Mouse (Mus musculus): ENCODE measurements around the gene Klk11. TPM values are rescaled to one million over a fixed set of nuclear protein-coding genes. Genes with fewer than 3 reads are reported as not detected.

Klk11 gene
- polyA plus RNA-seq, 1 experiment from 2014 or later, result not detected

- ATAC-seq (ENCODE audit: low FRiP score, low read depth), result no peak; the same call in 1 of the 2 replicates
- H3K4me2 ChIP-seq (replicated peaks), result peak overlapping the region; percentile 77
- peaks cover 31% of the 10 kb centered on the region for H3K27me3 ChIP-seq (replicated peaks)
- no peak overlapping the region for H3K4me3 ChIP-seq
- 39% methylated on average over 13 of the region's 13 CpGs for WGBS
- no peaks in the 10 kb centered on the region for H3K36me3 ChIP-seq
- peaks cover 3% of the 10 kb centered on the region for H3K4me1 ChIP-seq
- no peak overlapping the region for H3K9ac ChIP-seq
- H3K9me3 ChIP-seq, result no peaks in the 10 kb centered on the region
- no peak overlapping the region for H3K27ac ChIP-seq
Measured at GRCm38 (mm10) chr7:43797844-43798462, 23.5 kb downstream of the Klk11 start.

DNA sequence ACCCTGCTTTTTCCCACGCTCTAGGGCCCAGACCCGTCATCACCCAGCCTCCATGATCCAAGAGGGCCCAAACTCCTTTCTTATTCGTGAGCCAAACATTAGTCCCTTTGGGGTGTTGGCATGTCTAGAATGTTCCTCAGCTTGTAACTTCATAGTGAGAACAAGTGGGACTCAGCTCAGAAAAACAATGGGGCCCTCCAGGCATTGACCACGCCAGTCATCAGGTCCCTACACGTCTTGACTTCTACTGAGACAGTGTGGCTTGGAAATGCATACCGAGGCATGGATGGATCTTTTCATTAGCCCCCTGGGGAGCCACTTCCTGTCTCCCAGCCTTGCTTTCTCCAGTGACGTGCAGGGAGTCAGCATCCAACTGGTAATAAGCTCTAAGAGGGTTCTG, 25.5 kb downstream of the Klk11 start:
- Histone ChIP-seq H3K4me2 (replicated peaks) (no peak overlapping the region), H3K9me3 (no peaks in the 10 kb centered on the region), H3K4me3 (no peak overlapping the region), H3K36me3 (no peaks in the 10 kb centered on the region), H3K27ac (no peak overlapping the region), H3K9ac (no peak overlapping the region), H3K27me3 (replicated peaks) (peaks cover 31% of the 10 kb centered on the region), H3K4me1 (peaks cover 3% of the 10 kb centered on the region)
- ATAC-seq (ENCODE audit: low FRiP score, low read depth), result no peak
- 82% methylated on average over 7 of the region's 7 CpGs for WGBS

DNA sequence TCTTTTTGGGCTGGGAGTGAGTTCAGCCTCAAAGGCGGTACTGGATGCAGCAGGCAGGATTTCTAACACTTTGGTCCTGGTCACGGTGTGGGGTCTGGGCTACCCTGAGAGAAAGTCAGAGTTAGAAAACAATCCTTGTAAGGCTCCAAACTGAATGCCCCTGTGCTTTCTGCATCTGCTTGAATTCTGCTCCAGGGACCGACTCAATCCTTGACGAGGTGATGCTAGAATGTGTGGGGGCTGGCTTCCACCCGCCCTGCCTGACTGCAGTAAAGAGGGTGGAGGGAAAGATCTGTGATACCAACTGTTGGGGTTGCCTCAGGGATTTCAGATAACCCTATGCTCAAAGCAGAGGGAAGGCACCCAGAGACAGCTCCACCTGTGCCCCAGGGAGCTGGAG, 36.6 kb downstream of the Klk11 start, which contains the start of gene Klk7:
Gene Klk7, plus strand, starts transcription at position 301 of the 400 bp plus-strand sequence.
- Histone ChIP-seq H3K4me1 (no peaks in the 10 kb centered on the region), H3K9me3 (no peaks in the 10 kb centered on the region), H3K27ac (no peak within 1 kb of the TSS), H3K9ac (no peak within 1 kb of the TSS), H3K4me2 (replicated peaks) (no peak within 1 kb of the TSS), H3K4me3 (no peak within 1 kb of the TSS), H3K27me3 (replicated peaks) (no peaks in the 10 kb centered on the region), H3K36me3 (no peaks in the 10 kb centered on the region)
- WGBS, result 61% methylated on average over 5 of the region's 5 CpGs
- ATAC-seq (ENCODE audit: low FRiP score, low read depth), result no peak

GRCm38 (mm10) chr7:43815211-43815610, 40.8 kb downstream of the Klk11 start:
- H3K9ac ChIP-seq, result no peak overlapping the region
- H3K9me3 ChIP-seq, result no peaks in the 10 kb centered on the region
- H3K27ac ChIP-seq, result no peak overlapping the region
- H3K4me2 ChIP-seq (replicated peaks), result no peak overlapping the region
- no peaks in the 10 kb centered on the region for H3K27me3 ChIP-seq (replicated peaks)
- H3K36me3 ChIP-seq, result no peaks in the 10 kb centered on the region
- no peak for ATAC-seq (ENCODE audit: low FRiP score, low read depth)
- no peaks in the 10 kb centered on the region for H3K4me1 ChIP-seq
- H3K4me3 ChIP-seq, result no peak overlapping the region
- whole genome bisulfite sequencing, result 83% methylated on average over 7 of the region's 7 CpGs

DNA sequence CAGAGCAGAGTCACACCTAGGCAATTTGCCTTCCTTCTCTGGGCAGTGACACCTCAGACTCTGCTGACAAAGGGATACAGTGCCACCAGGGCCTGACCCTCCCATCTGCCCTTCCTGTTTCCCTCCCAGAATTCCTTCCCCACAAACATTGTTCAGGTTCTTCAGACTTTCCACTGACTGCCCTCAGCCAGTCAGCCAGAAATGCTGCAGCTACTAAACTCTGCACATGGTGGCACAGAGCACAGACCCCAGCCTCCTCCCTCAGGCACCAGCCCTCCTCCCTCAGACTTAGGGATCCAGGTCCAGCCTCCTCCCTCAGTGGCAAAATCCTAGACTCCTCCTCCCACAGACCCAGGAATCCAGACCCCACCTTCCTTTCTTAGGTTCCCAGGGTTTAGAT, 42.3 kb downstream of the Klk11 start:
- H3K27me3 ChIP-seq (replicated peaks), result no peaks in the 10 kb centered on the region
- no peaks in the 10 kb centered on the region for H3K36me3 ChIP-seq
- H3K27ac ChIP-seq, result no peak overlapping the region
- H3K4me3 ChIP-seq, result no peak overlapping the region
- H3K9ac ChIP-seq, result no peak overlapping the region
- no peak overlapping the region for H3K4me2 ChIP-seq (replicated peaks)
- no peaks in the 10 kb centered on the region for H3K9me3 ChIP-seq
- no peaks in the 10 kb centered on the region for H3K4me1 ChIP-seq
- no peak for ATAC-seq (ENCODE audit: low FRiP score, low read depth)

DNA sequence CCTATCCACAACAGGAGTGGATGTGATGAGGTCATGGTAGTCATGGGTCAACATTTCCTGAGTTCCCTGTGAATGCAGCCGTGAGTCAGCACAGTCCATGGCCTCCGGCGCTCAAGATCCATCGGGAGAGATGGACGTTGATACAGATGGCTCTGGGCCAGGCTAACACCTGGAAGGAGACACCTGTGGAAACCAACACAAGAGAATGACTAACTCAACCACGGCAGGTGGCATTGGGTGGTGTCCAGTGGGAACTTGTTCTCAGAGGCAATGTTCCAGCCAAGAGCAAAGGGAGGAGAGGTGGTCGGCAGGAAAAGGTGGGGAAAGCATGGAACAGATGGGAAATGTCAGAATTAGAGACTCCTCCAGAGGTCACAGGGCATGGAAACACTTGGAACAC, 47.2 kb downstream of the Klk11 start:
- H3K27me3 ChIP-seq (replicated peaks), result no peaks in the 10 kb centered on the region

DNA sequence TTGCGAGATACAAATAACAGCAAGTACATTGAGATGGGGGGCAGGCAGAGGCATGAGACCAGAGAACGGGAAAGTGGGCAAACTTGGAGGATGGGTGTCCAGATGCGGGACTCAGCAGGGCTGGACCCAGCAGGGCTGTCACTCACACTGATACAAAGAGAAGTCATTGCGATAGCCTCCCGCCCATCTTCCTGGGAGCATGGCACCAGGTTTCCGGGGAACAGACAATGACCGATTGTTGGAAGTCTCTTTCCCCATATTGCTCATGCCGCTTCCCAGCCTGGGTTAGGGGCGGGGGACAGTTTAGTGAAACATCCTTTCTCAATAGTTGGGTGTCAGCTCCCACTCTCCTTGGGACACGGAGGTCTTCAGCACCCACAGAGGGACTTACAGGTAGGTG, 49.8 kb downstream of the Klk11 start, which contains the start of gene Klk6:
Gene Klk6, plus strand, starts transcription at position 301 of the 400 bp plus-strand sequence.
- Histone ChIP-seq H3K4me2 (replicated peaks) (no peak within 1 kb of the TSS), H3K9ac (no peak within 1 kb of the TSS), H3K4me1 (no peaks in the 10 kb centered on the region), H3K27ac (no peak within 1 kb of the TSS), H3K9me3 (no peaks in the 10 kb centered on the region), H3K4me3 (no peak within 1 kb of the TSS), H3K27me3 (replicated peaks) (no peaks in the 10 kb centered on the region), H3K36me3 (no peaks in the 10 kb centered on the region)
- ATAC-seq (ENCODE audit: low FRiP score, low read depth), result no peak
- 74% methylated on average over 10 of the region's 10 CpGs for WGBS

More for the DNA sequence above, 47.2 kb downstream of the Klk11 start:
- Histone ChIP-seq H3K4me2 (replicated peaks) (no peak overlapping the region), H3K36me3 (no peaks in the 10 kb centered on the region), H3K9ac (no peak overlapping the region), H3K27ac (no peak overlapping the region), H3K9me3 (no peaks in the 10 kb centered on the region), H3K4me3 (no peak overlapping the region), H3K4me1 (no peaks in the 10 kb centered on the region)
- no peak for ATAC-seq (ENCODE audit: low FRiP score, low read depth)
- 87% methylated on average over 7 of the region's 7 CpGs for WGBS

DNA sequence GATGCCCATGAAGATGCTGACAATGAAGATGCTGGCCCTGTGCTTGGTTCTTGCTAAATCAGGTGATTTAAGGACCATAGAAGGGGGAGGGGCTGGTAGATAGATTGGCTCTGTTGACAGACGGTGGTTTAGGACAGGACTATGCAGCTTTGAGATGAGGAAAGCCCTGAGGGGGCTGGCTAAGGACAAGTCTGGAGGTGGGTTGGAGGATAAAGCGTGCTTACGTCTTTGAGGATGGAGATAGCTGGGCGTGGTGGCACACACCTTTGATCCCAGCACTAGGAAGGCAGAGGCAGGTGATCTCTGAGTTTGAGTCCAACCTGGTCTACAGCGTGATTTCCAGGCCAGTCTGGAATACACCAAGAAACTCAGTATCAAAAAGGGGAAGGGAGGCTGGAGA, 51.7 kb downstream of the Klk11 start:
- ATAC-seq (ENCODE audit: low FRiP score, low read depth), result no peak
- Histone ChIP-seq H3K4me1 (no peaks in the 10 kb centered on the region), H3K4me2 (replicated peaks) (no peak overlapping the region), H3K36me3 (no peaks in the 10 kb centered on the region), H3K9me3 (no peaks in the 10 kb centered on the region), H3K27ac (no peak overlapping the region), H3K27me3 (replicated peaks) (no peaks in the 10 kb centered on the region), H3K4me3 (no peak overlapping the region), H3K9ac (no peak overlapping the region)
- WGBS, result 81% methylated on average over 5 of the region's 5 CpGs

DNA sequence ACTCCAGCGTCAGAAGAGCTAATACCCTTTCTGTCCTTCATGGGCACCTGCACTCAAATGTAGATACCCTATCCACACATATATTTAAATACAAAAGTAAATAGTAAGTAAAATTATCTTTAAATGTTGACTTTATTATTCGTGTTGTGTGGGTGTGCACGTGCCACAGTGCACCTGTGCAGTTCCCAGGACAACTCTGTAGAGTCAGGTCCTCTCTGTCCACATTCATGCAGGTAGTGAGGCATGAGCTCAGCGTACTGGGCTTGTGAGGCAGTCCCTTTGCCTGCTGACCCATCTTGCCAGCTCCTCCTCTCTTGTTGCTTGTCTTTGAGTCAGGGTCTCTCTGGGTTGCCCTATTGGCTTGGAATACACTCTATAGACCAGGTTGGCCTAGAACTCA, 53.3 kb downstream of the Klk11 start:
- Histone ChIP-seq H3K36me3 (no peaks in the 10 kb centered on the region), H3K27ac (no peak overlapping the region), H3K9ac (no peak overlapping the region), H3K4me2 (replicated peaks) (no peak overlapping the region), H3K9me3 (no peaks in the 10 kb centered on the region), H3K4me3 (no peak overlapping the region), H3K27me3 (replicated peaks) (no peaks in the 10 kb centered on the region), H3K4me1 (no peaks in the 10 kb centered on the region)
- ATAC-seq (ENCODE audit: low FRiP score, low read depth), result no peak
- 79% methylated on average over 4 of the region's 4 CpGs for WGBS

Other genes starting within 250 kb of the Klk11 start
- gene Cd33, start 230.2 kb upstream of the Klk11 start, polyA plus RNA-seq (2016; fragmentation: Nextera tagmentation; extraction: Ambion mirVana), result 1.1 and 1.6 TPM in 2 replicates
- gene Zfp658, start 212.3 kb upstream of the Klk11 start, polyA plus RNA-seq (2016; fragmentation: Nextera tagmentation; extraction: Ambion mirVana), result 8.7 and 10.5 TPM in 2 replicates
- 14.5 and 15.0 TPM in 2 replicates for gene Zfp719, start 195.0 kb upstream of the Klk11 start, polyA plus RNA-seq (2016; fragmentation: Nextera tagmentation; extraction: Ambion mirVana)
- 0.24 and 0.31 TPM in 2 replicates for gene Zfp819, start 167.4 kb upstream of the Klk11 start, polyA plus RNA-seq (2016; fragmentation: Nextera tagmentation; extraction: Ambion mirVana)
- not detected in 2 replicates for gene Ceacam18, start 139.9 kb upstream of the Klk11 start, polyA plus RNA-seq (2016; fragmentation: Nextera tagmentation; extraction: Ambion mirVana)
- 0.18 and 0.30 TPM in 2 replicates for gene Siglece, start 114.4 kb upstream of the Klk11 start, polyA plus RNA-seq (2016; fragmentation: Nextera tagmentation; extraction: Ambion mirVana)
- 19.6 and 19.9 TPM in 2 replicates for gene Ctu1, start 102.6 kb upstream of the Klk11 start, polyA plus RNA-seq (2016; fragmentation: Nextera tagmentation; extraction: Ambion mirVana)
- gene Klk14, start 84.2 kb upstream of the Klk11 start, polyA plus RNA-seq (2016; fragmentation: Nextera tagmentation; extraction: Ambion mirVana), result not detected in 2 replicates
- gene Klk13, start 62.0 kb upstream of the Klk11 start, polyA plus RNA-seq (2016; fragmentation: Nextera tagmentation; extraction: Ambion mirVana), result 0.10 TPM in 1 of 2 replicates, not detected in the other
- gene Klk12, start 5.7 kb upstream of the Klk11 start, polyA plus RNA-seq (2016; fragmentation: Nextera tagmentation; extraction: Ambion mirVana), result not detected in 2 replicates
- gene Klk10, start 6.4 kb downstream of the Klk11 start, polyA plus RNA-seq (2016; fragmentation: Nextera tagmentation; extraction: Ambion mirVana), result 0.24 TPM in 1 of 2 replicates, not detected in the other
- gene Klk9, start 17.3 kb downstream of the Klk11 start, polyA plus RNA-seq (2016; fragmentation: Nextera tagmentation; extraction: Ambion mirVana), result not detected in 2 replicates
- gene Klk8, start 23.0 kb downstream of the Klk11 start, polyA plus RNA-seq (2016; fragmentation: Nextera tagmentation; extraction: Ambion mirVana), result 5.0 and 7.3 TPM in 2 replicates
- gene Klk7, start 36.7 kb downstream of the Klk11 start, polyA plus RNA-seq (2016; fragmentation: Nextera tagmentation; extraction: Ambion mirVana), result not detected in 2 replicates
- not detected in 2 replicates for gene Klk6, start 49.9 kb downstream of the Klk11 start, polyA plus RNA-seq (2016; fragmentation: Nextera tagmentation; extraction: Ambion mirVana)
- gene Klk5, start 67.4 kb downstream of the Klk11 start, polyA plus RNA-seq (2016; fragmentation: Nextera tagmentation; extraction: Ambion mirVana), result not detected in 2 replicates
- gene Klk4, start 106.6 kb downstream of the Klk11 start, polyA plus RNA-seq (2016; fragmentation: Nextera tagmentation; extraction: Ambion mirVana), result 0.15 and 0.20 TPM in 2 replicates
- not detected in 2 replicates for gene Klk15, start 159.1 kb downstream of the Klk11 start, polyA plus RNA-seq (2016; fragmentation: Nextera tagmentation; extraction: Ambion mirVana)
- gene Klk1b8, start 176.1 kb downstream of the Klk11 start, polyA plus RNA-seq (2016; fragmentation: Nextera tagmentation; extraction: Ambion mirVana), result not detected in 2 replicates
- not detected in 2 replicates for gene Klk1b1, start 192.1 kb downstream of the Klk11 start, polyA plus RNA-seq (2016; fragmentation: Nextera tagmentation; extraction: Ambion mirVana)
- not detected in 2 replicates for gene Klk1b9, start 201.5 kb downstream of the Klk11 start, polyA plus RNA-seq (2016; fragmentation: Nextera tagmentation; extraction: Ambion mirVana)
- gene Klk1b11, start 221.3 kb downstream of the Klk11 start, polyA plus RNA-seq (2016; fragmentation: Nextera tagmentation; extraction: Ambion mirVana), result not detected in 2 replicates
- not detected in 2 replicates for gene Klk1b26, start 237.6 kb downstream of the Klk11 start, polyA plus RNA-seq (2016; fragmentation: Nextera tagmentation; extraction: Ambion mirVana)